Mouse (Mus musculus): ENCODE data around the gene Limch1. TPM values are rescaled to one million over a fixed set of nuclear protein-coding genes. Genes with fewer than 3 reads are reported as not detected.

The Limch1 gene
- polyA plus RNA-seq, 1 experiment from 2014 or later = 37.5 TPM

- 58% methylated on average over 3 of the region's 3 CpGs for WGBS
- peaks cover 36% of the 10 kb centered on the region for H3K4me1 ChIP-seq (ENCODE audit: insufficient read depth, low read length)
- ATAC-seq (ENCODE audit: low FRiP score, low TSS enrichment) = no peak
- no peak overlapping the region for H3K4me2 ChIP-seq (replicated peaks; ENCODE audit: low read depth, low read length)
- no peak overlapping the region for H3K9ac ChIP-seq (replicated peaks; ENCODE audit: low read length)
- H3K36me3 ChIP-seq (ENCODE audit: insufficient read depth, low read length) = no peaks in the 10 kb centered on the region
- H3K9me3 ChIP-seq (ENCODE audit: low read length) = no peaks in the 10 kb centered on the region
- H3K4me3 ChIP-seq (ENCODE audit: low read length) = no peak overlapping the region
- peak overlapping the region; percentile 22; the same call in 1 of the 2 replicates for H3K27ac ChIP-seq (ENCODE audit: low read length)
- H3K27me3 ChIP-seq (ENCODE audit: insufficient read depth, low read length) = no peaks in the 10 kb centered on the region; the same call in 1 of the 2 replicates
Measured at GRCm38 (mm10) chr5:66798135-66798534, 52.5 kb downstream of the Limch1 start.

- ATAC-seq (ENCODE audit: low FRiP score, low TSS enrichment) = no peak
- Histone ChIP-seq H3K27me3 (ENCODE audit: insufficient read depth, low read length) (no peaks in the 10 kb centered on the region; the same call in 1 of the 2 replicates), H3K9ac (replicated peaks; ENCODE audit: low read length) (no peak overlapping the region), H3K9me3 (ENCODE audit: low read length) (no peaks in the 10 kb centered on the region), H3K4me1 (ENCODE audit: insufficient read depth, low read length) (peaks cover 36% of the 10 kb centered on the region), H3K36me3 (ENCODE audit: insufficient read depth, low read length) (no peaks in the 10 kb centered on the region), H3K4me2 (replicated peaks; ENCODE audit: low read depth, low read length) (no peak overlapping the region), H3K4me3 (ENCODE audit: low read length) (no peak overlapping the region), H3K27ac (ENCODE audit: low read length) (no peak overlapping the region)
- WGBS = 22% methylated on average over 8 of the region's 8 CpGs
Measured at GRCm38 (mm10) chr5:66798591-66799003, 53.0 kb downstream of the Limch1 start.

GRCm38 (mm10) chr5:66800243-66800642 lies 54.6 kb downstream of the Limch1 start:
- no peaks in the 10 kb centered on the region for H3K9me3 ChIP-seq (ENCODE audit: low read length)
- H3K27ac ChIP-seq (ENCODE audit: low read length) = peak overlapping the region; percentile 59; the same call in 1 of the 2 replicates
- ATAC-seq (ENCODE audit: low FRiP score, low TSS enrichment) = no peak
- WGBS = 8% methylated on average over 9 of the region's 9 CpGs
- peak overlapping the region; percentile 14; the same call in 1 of the 2 replicates for H3K4me2 ChIP-seq (replicated peaks; ENCODE audit: low read depth, low read length)
- H3K27me3 ChIP-seq (ENCODE audit: insufficient read depth, low read length) = no peaks in the 10 kb centered on the region; the same call in 1 of the 2 replicates
- no peak overlapping the region for H3K9ac ChIP-seq (replicated peaks; ENCODE audit: low read length)
- no peaks in the 10 kb centered on the region for H3K36me3 ChIP-seq (ENCODE audit: insufficient read depth, low read length)
- H3K4me3 ChIP-seq (ENCODE audit: low read length) = no peak overlapping the region
- peaks cover 36% of the 10 kb centered on the region for H3K4me1 ChIP-seq (ENCODE audit: insufficient read depth, low read length)

- no peak overlapping the region for H3K4me3 ChIP-seq (ENCODE audit: low read length)
- no peak for ATAC-seq (ENCODE audit: low FRiP score, low TSS enrichment)
- H3K36me3 ChIP-seq (ENCODE audit: insufficient read depth, low read length) = no peaks in the 10 kb centered on the region
- WGBS = 81% methylated on average over 6 of the region's 6 CpGs
- no peaks in the 10 kb centered on the region for H3K9me3 ChIP-seq (ENCODE audit: low read length)
- H3K27me3 ChIP-seq (ENCODE audit: insufficient read depth, low read length) = no peaks in the 10 kb centered on the region; the same call in 1 of the 2 replicates
- H3K4me1 ChIP-seq (ENCODE audit: insufficient read depth, low read length) = peaks cover 36% of the 10 kb centered on the region
- H3K27ac ChIP-seq (ENCODE audit: low read length) = no peak overlapping the region
- no peak overlapping the region for H3K4me2 ChIP-seq (replicated peaks; ENCODE audit: low read depth, low read length)
- H3K9ac ChIP-seq (replicated peaks; ENCODE audit: low read length) = no peak overlapping the region
Measured at GRCm38 (mm10) chr5:66800977-66801376, 55.4 kb downstream of the Limch1 start.

- H3K9ac ChIP-seq (replicated peaks; ENCODE audit: low read length) = no peak overlapping the region
- peaks cover 35% of the 10 kb centered on the region for H3K4me1 ChIP-seq (ENCODE audit: insufficient read depth, low read length)
- no peak for ATAC-seq (ENCODE audit: low FRiP score, low TSS enrichment)
- no peaks in the 10 kb centered on the region; the same call in 1 of the 2 replicates for H3K27me3 ChIP-seq (ENCODE audit: insufficient read depth, low read length)
- H3K27ac ChIP-seq (ENCODE audit: low read length) = no peak overlapping the region
- 45% methylated on average over 10 of the region's 10 CpGs for WGBS
- H3K36me3 ChIP-seq (ENCODE audit: insufficient read depth, low read length) = no peaks in the 10 kb centered on the region
- H3K4me3 ChIP-seq (ENCODE audit: low read length) = no peak overlapping the region
- no peaks in the 10 kb centered on the region for H3K9me3 ChIP-seq (ENCODE audit: low read length)
- no peak overlapping the region for H3K4me2 ChIP-seq (replicated peaks; ENCODE audit: low read depth, low read length)
Measured at GRCm38 (mm10) chr5:66802196-66802595, 56.6 kb downstream of the Limch1 start.

GRCm38 (mm10) chr5:66806335-66806734 lies 60.7 kb downstream of the Limch1 start:
- Histone ChIP-seq H3K4me2 (replicated peaks; ENCODE audit: low read depth, low read length) (no peak overlapping the region), H3K9me3 (ENCODE audit: low read length) (no peaks in the 10 kb centered on the region), H3K4me1 (ENCODE audit: insufficient read depth, low read length) (peaks cover 11% of the 10 kb centered on the region), H3K27me3 (ENCODE audit: insufficient read depth, low read length) (no peaks in the 10 kb centered on the region), H3K36me3 (ENCODE audit: insufficient read depth, low read length) (no peaks in the 10 kb centered on the region), H3K4me3 (ENCODE audit: low read length) (no peak overlapping the region), H3K9ac (replicated peaks; ENCODE audit: low read length) (no peak overlapping the region), H3K27ac (ENCODE audit: low read length) (no peak overlapping the region)
- no peak for ATAC-seq (ENCODE audit: low FRiP score, low TSS enrichment)
- WGBS = 71% methylated on average over 7 of the region's 7 CpGs

GRCm38 (mm10) chr5:66807737-66808136 lies 62.1 kb downstream of the Limch1 start:
- Histone ChIP-seq H3K9me3 (ENCODE audit: low read length) (no peaks in the 10 kb centered on the region), H3K9ac (replicated peaks; ENCODE audit: low read length) (no peak overlapping the region), H3K4me1 (ENCODE audit: insufficient read depth, low read length) (no peaks in the 10 kb centered on the region), H3K4me3 (ENCODE audit: low read length) (no peak overlapping the region), H3K27me3 (ENCODE audit: insufficient read depth, low read length) (no peaks in the 10 kb centered on the region), H3K27ac (ENCODE audit: low read length) (no peak overlapping the region), H3K36me3 (ENCODE audit: insufficient read depth, low read length) (no peaks in the 10 kb centered on the region), H3K4me2 (replicated peaks; ENCODE audit: low read depth, low read length) (no peak overlapping the region)
- no peak for ATAC-seq (ENCODE audit: low FRiP score, low TSS enrichment)
- 95% methylated on average over 6 of the region's 6 CpGs for WGBS

GRCm38 (mm10) chr5:66809016-66809570 lies 63.5 kb downstream of the Limch1 start:
- 87% methylated on average over 9 of the region's 9 CpGs for WGBS
- Histone ChIP-seq H3K4me3 (ENCODE audit: low read length) (no peak overlapping the region), H3K9ac (replicated peaks; ENCODE audit: low read length) (no peak overlapping the region), H3K27ac (ENCODE audit: low read length) (no peak overlapping the region), H3K36me3 (ENCODE audit: insufficient read depth, low read length) (no peaks in the 10 kb centered on the region), H3K9me3 (ENCODE audit: low read length) (no peaks in the 10 kb centered on the region), H3K4me1 (ENCODE audit: insufficient read depth, low read length) (no peaks in the 10 kb centered on the region), H3K27me3 (ENCODE audit: insufficient read depth, low read length) (no peaks in the 10 kb centered on the region), H3K4me2 (replicated peaks; ENCODE audit: low read depth, low read length) (no peak overlapping the region)
- ATAC-seq (ENCODE audit: low FRiP score, low TSS enrichment) = no peak

GRCm38 (mm10) chr5:66810396-66810795 lies 64.8 kb downstream of the Limch1 start:
- Histone ChIP-seq H3K4me1 (ENCODE audit: insufficient read depth, low read length) (no peaks in the 10 kb centered on the region), H3K36me3 (ENCODE audit: insufficient read depth, low read length) (no peaks in the 10 kb centered on the region), H3K27me3 (ENCODE audit: insufficient read depth, low read length) (no peaks in the 10 kb centered on the region), H3K9me3 (ENCODE audit: low read length) (no peaks in the 10 kb centered on the region), H3K9ac (replicated peaks; ENCODE audit: low read length) (no peak overlapping the region), H3K27ac (ENCODE audit: low read length) (no peak overlapping the region), H3K4me3 (ENCODE audit: low read length) (no peak overlapping the region), H3K4me2 (replicated peaks; ENCODE audit: low read depth, low read length) (no peak overlapping the region)
- 65% methylated on average over 2 of the region's 2 CpGs for WGBS
- ATAC-seq (ENCODE audit: low FRiP score, low TSS enrichment) = no peak

- H3K27me3 ChIP-seq (ENCODE audit: insufficient read depth, low read length) = no peaks in the 10 kb centered on the region; the same call in 1 of the 2 replicates
- no peak for ATAC-seq (ENCODE audit: low FRiP score, low TSS enrichment)
- no peak overlapping the region for H3K27ac ChIP-seq (ENCODE audit: low read length)
- H3K4me2 ChIP-seq (replicated peaks; ENCODE audit: low read depth, low read length) = no peak overlapping the region
- H3K4me3 ChIP-seq (ENCODE audit: low read length) = no peak overlapping the region
- H3K9ac ChIP-seq (replicated peaks; ENCODE audit: low read length) = no peak overlapping the region
- no peaks in the 10 kb centered on the region for H3K9me3 ChIP-seq (ENCODE audit: low read length)
- no peaks in the 10 kb centered on the region for H3K36me3 ChIP-seq (ENCODE audit: insufficient read depth, low read length)
- H3K4me1 ChIP-seq (ENCODE audit: insufficient read depth, low read length) = peaks cover 3% of the 10 kb centered on the region; the same call in 1 of the 2 replicates
- 94% methylated on average over 3 of the region's 3 CpGs for WGBS
Measured at GRCm38 (mm10) chr5:66814674-66815073, 69.0 kb downstream of the Limch1 start.
